Mouse (Mus musculus) liver, embryonic 14.5 days (tissue): Measurements from ENCODE around the gene Tmem132d.

ENCODE experiments used
- CTCF ChIP-seq: IDR thresholded peaks from 2 replicates; pipeline ENCODE4 v1.5.1; 2016; ENCODE audit warnings: antibody characterized with exemption, low read depth, control low read depth
- EP300 ChIP-seq: IDR thresholded peaks from 2 replicates; pipeline ENCODE4 v1.6.1; 2016; ENCODE audit warnings: antibody characterized with exemption, low read depth

GRCm38 (mm10) chr5:128436909-128437308 is 4.0 kb upstream of the Tmem132d start:
- TF ChIP-seq CTCF (peak; percentile 24; the same call in 1 of the 2 replicates), EP300 (no peak)
